Mouse (Mus musculus) megakaryocyte, embryonic 14.5 days (primary cell): ENCODE measurements around the gene Rnf167. TPM values are rescaled to one million over a fixed set of nuclear protein-coding genes. Genes with fewer than 3 reads are reported as not detected.

Experiments used
- H3K27me3 ChIP-seq: replicated peaks from 2 replicates; pipeline ENCODE3; 2012; ENCODE audit warnings: inconsistent platforms
- H3K36me3 ChIP-seq: replicated peaks from 2 replicates; pipeline ENCODE3; 2012; ENCODE audit warnings: low read length, inconsistent platforms, mixed read lengths
- H3K4me1 ChIP-seq: 2 replicates; pipeline ENCODE4 v1.6.1; 2012; ENCODE audit warnings: inconsistent platforms
- H3K4me3 ChIP-seq: replicated peaks from 2 replicates; pipeline ENCODE3; 2012; ENCODE audit warnings: moderate library complexity, mild to moderate bottlenecking, inconsistent platforms
- H3K9me3 ChIP-seq: 2 replicates; pipeline ENCODE4 v1.6.1; 2012; ENCODE audit warnings: inconsistent platforms
- FLI1 ChIP-seq: IDR thresholded peaks from 2 replicates; pipeline ENCODE4 v1.6.1; 2012; ENCODE audit warnings: low read length, inconsistent platforms, mixed read lengths
- GATA1 ChIP-seq: IDR thresholded peaks from 3 replicates; pipeline ENCODE4 v1.6.1; 2012; ENCODE audit warnings: mixed read lengths, low read length, inconsistent platforms, borderline replicate concordance
- polyA plus RNA-seq: library from polyadenylated mRNA; stranded (reverse); fragments of >175 nt; gene quantifications from 2 replicates; pipeline ENCODE4 v1.2.3, GENCODE M21; 2012; ENCODE audit warnings: low replicate concordance; ENCODE audit not compliant: insufficient read depth

The Rnf167 gene
- 102 and 125 TPM in 2 replicates for polyA plus RNA-seq

DNA sequence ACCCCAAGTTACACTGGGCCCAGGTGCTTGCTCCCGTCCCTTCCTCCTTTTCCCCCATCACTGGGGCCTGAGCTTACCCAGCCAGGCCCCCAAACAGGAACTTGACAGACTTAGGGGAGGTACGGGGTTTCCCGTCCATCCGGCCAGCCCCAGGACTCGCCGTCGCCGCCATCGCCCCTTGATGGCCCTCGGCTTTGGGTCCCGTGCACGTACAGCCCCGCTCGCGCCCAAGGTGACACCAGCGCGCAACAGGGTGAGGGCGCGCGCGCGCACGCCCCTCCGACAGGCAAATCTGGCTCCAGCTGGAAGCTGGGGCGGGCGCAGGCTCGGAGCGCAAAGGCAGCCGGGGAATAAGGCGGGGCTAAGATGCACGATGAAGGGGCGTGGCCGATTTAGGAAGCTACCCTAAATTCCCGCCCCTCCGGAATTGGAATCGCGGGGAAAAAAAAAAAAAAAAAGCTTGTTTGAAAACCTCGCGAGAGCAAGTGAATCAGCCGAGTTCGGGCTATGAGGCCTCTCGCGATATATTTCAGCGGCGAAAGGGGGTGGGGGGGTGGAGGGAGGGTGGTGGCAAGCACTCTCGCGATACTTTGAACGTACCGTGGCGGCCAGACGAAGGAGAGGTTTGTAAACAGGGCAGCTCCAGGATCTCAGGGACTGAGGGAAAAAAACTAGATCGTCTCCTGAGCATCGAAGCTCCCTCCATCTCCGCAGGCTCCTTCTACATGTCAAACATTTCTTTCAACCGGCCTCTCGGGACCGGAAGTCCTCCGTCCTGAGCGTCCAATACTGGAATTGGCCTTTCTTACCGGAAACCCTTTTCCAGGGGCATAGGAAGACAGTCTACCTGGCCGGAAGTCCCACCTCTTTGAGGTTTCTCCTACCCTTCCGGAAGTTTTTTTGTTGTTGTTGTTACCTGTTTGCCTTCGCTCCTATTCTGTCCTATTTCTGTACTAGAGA, at the start of gene Rnf167, which contains the start of gene Slc25a11:
Gene Rnf167, plus strand, starts transcription at position 545 of the 960 bp plus-strand sequence.
Gene Slc25a11, minus strand, starts transcription at position 789 of the 960 bp plus-strand sequence.
- H3K36me3 ChIP-seq = peaks cover 86% of the 10 kb centered on the region
- peaks cover 73% of the 10 kb centered on the region for H3K4me1 ChIP-seq
- no peaks in the 10 kb centered on the region for H3K9me3 ChIP-seq
- TF ChIP-seq GATA1 (no peak), FLI1 (peak; percentile 42; the same call in 1 of the 2 replicates)
- peak within 1 kb of the TSS; percentile 93 for H3K4me3 ChIP-seq
- no peaks in the 10 kb centered on the region for H3K27me3 ChIP-seq

- H3K9me3 ChIP-seq = no peaks in the 10 kb centered on the region
- H3K4me3 ChIP-seq = no peak overlapping the region
- peaks cover 90% of the 10 kb centered on the region for H3K36me3 ChIP-seq
- TF ChIP-seq FLI1 (no peak), GATA1 (no peak)
- peaks cover 96% of the 10 kb centered on the region for H3K4me1 ChIP-seq
- no peaks in the 10 kb centered on the region for H3K27me3 ChIP-seq
These were observed 49.7 kb upstream of the Rnf167 start for GRCm38 (mm10) chr11:70597301-70597700.

- no peaks in the 10 kb centered on the region for H3K9me3 ChIP-seq
- H3K36me3 ChIP-seq = peaks cover 95% of the 10 kb centered on the region
These were observed 48.5 kb upstream of the Rnf167 start for GRCm38 (mm10) chr11:70598451-70598953.

DNA sequence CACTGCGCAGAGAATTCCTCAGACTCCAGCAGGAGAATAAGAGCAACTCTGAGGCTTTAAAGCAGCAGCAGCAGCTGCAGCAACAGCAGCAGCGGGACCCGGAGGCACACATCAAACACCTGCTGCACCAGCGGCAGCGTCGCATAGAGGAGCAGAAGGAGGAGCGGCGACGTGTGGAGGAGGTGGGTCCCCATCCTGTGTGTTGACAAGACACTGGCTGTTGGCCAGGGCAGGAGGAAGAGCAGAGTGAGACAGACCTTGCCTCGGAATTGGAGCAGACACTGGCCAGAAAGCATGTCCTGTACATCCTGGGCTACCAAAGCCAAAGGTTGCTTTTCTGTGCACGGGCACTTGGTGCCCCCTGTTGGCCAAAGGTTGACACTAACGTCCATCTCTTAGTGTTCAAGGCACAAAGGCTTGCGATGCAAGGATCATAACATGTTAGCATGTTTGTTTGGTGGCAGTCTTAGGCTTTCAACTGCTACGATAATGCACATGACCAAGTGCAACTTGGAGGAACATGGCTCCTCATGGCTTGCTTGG, 41.9 kb upstream of the Rnf167 start:
- Histone ChIP-seq H3K27me3 (no peaks in the 10 kb centered on the region), H3K9me3 (no peaks in the 10 kb centered on the region), H3K4me3 (peak overlapping the region; percentile 13), H3K4me1 (peaks cover 45% of the 10 kb centered on the region), H3K36me3 (peaks cover 98% of the 10 kb centered on the region)
- no peak for TF ChIP-seq GATA1
- no peak for TF ChIP-seq FLI1

More at GRCm38 (mm10) chr11:70598451-70598953, 48.5 kb upstream of the Rnf167 start:
- H3K4me1 ChIP-seq = peaks cover 84% of the 10 kb centered on the region
- H3K4me3 ChIP-seq = no peak overlapping the region
- TF ChIP-seq GATA1 = no peak
- no peak for TF ChIP-seq FLI1
- H3K27me3 ChIP-seq = no peaks in the 10 kb centered on the region

DNA sequence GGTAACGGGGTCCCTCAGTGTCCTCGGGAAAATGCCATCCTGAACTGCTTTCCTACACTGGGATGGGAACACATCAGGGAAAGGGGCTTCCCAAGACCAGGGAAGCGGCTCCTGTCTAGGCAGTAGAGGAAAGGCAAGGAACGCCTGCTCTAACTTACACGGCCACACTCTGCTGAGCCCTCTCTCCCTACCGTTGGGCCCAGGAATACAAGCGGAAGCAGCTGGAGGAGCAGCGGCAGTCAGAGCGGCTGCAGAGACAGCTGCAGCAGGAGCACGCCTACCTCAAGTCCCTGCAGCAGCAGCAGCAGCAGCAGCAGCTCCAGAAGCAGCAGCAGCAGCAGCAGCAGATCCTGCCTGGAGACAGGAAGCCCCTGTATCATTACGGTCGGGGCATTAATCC, 40.3 kb upstream of the Rnf167 start:
- H3K36me3 ChIP-seq = peaks cover 100% of the 10 kb centered on the region
- H3K27me3 ChIP-seq = no peaks in the 10 kb centered on the region
- H3K4me1 ChIP-seq = peaks cover 46% of the 10 kb centered on the region
- no peaks in the 10 kb centered on the region for H3K9me3 ChIP-seq
- no peak overlapping the region for H3K4me3 ChIP-seq
- TF ChIP-seq GATA1 = no peak

DNA sequence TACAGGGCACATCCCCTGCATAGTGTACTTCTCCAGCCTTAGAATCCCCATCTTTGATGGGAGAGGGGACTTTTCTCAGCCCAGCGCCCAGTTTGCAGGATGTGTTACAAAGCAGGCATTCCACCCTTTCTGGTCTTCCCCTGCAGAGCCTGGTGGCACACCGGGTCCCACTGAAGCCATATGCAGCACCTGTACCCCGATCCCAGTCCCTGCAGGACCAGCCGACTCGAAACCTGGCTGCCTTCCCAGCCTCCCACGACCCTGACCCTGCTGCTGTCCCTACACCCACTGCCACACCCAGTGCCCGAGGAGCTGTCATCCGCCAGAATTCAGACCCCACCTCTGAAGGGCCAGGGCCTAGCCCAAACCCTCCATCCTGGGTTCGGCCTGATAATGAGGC, 39.4 kb upstream of the Rnf167 start:
- Histone ChIP-seq H3K27me3 (no peaks in the 10 kb centered on the region), H3K36me3 (peaks cover 99% of the 10 kb centered on the region), H3K4me1 (peaks cover 49% of the 10 kb centered on the region), H3K9me3 (no peaks in the 10 kb centered on the region), H3K4me3 (no peak overlapping the region)
- TF ChIP-seq FLI1 (no peak), GATA1 (no peak)

GRCm38 (mm10) chr11:70608381-70609066, 38.5 kb upstream of the Rnf167 start:
- no peak for TF ChIP-seq FLI1
- no peak for TF ChIP-seq GATA1
- Histone ChIP-seq H3K27me3 (no peaks in the 10 kb centered on the region), H3K4me3 (no peak overlapping the region), H3K4me1 (peaks cover 58% of the 10 kb centered on the region), H3K9me3 (no peaks in the 10 kb centered on the region), H3K36me3 (peaks cover 99% of the 10 kb centered on the region)

DNA sequence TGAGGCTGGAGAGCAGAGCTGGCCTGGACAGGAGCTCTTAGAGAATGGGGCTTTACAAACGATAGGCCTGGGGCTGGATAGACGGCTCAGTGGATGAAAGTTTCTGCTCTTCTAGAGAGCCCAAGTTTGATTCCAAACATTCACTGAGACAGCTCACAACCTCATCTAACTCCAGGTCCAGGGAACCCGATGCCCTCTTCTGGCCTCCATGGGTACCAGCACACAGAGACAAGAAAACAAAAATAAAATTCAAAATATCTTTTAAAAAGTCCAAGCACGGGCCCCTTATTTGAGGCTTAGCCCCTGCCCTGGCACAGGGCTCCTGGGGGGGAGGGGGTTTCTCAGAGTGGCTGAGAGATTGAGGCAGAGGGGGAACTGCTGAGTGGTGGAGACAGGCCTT, 36.3 kb upstream of the Rnf167 start:
- Histone ChIP-seq H3K27me3 (no peaks in the 10 kb centered on the region), H3K4me1 (peaks cover 71% of the 10 kb centered on the region), H3K9me3 (no peaks in the 10 kb centered on the region), H3K36me3 (peaks cover 92% of the 10 kb centered on the region), H3K4me3 (no peak overlapping the region)
- no peak for TF ChIP-seq GATA1
- TF ChIP-seq FLI1 = no peak

DNA sequence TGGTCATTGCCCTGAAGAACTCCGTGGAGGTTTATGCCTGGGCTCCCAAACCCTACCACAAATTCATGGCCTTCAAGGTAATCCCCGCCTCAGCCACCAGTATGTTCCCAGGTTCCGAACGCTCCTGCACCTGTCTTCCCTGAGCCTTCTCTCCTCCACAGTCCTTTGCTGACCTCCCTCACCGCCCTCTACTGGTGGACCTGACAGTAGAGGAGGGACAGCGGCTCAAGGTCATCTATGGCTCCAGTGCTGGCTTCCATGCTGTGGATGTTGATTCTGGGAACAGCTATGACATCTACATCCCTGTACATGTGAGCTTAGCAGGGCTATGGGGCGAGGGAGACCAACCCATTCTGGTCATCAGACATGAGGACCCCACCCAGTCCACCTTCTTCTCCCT, 34.5 kb upstream of the Rnf167 start:
- Histone ChIP-seq H3K36me3 (peaks cover 88% of the 10 kb centered on the region), H3K4me1 (peaks cover 85% of the 10 kb centered on the region), H3K9me3 (no peaks in the 10 kb centered on the region), H3K27me3 (no peaks in the 10 kb centered on the region), H3K4me3 (peak overlapping the region; percentile 62)
- no peak for TF ChIP-seq FLI1
